Mouse (Mus musculus) limb, embryonic 11.5 days (tissue): ENCODE results near the gene Col23a1. TPM values are rescaled to one million over a fixed set of nuclear protein-coding genes. Genes with fewer than 3 reads are reported as not detected.
"Not testable (repeated sequence)": the region's sequence is repeated elsewhere in the genome, so short reads cannot be mapped to it uniquely, and the experiment has no call there.

Experiments
- ATAC-seq: fragments of 200-750 bp; cut with Nextera tagmentation; 2 replicates; pipeline ENCODE4 v1.8.0; 2017; ENCODE audit warnings: low read depth; ENCODE audit not compliant: insufficient number of reproducible peaks, low FRiP score, low TSS enrichment
- DNase-seq: peaks from one replicate; pipeline ENCODE4 v3.0.0-alpha.2; 2015; ENCODE audit warnings: low spot score
- H3K27ac ChIP-seq: fragments of 300-500 bp; sonication (generic); replicated peaks from 2 replicates; pipeline ENCODE4 v1.5.1; 2014; ENCODE audit warnings: low read depth, mild to moderate bottlenecking, low read length
- H3K27me3 ChIP-seq: fragments of 300-500 bp; sonication (generic); 2 replicates; pipeline ENCODE4 v1.6.1; 2014; ENCODE audit warnings: mild to moderate bottlenecking, low read length, mixed read lengths; ENCODE audit not compliant: control insufficient read depth, insufficient read depth
- H3K36me3 ChIP-seq: fragments of 300-500 bp; sonication (generic); 2 replicates; pipeline ENCODE4 v1.6.1; 2014; ENCODE audit warnings: mild to moderate bottlenecking, low read length, moderate library complexity, mixed read lengths; ENCODE audit not compliant: control insufficient read depth, insufficient read depth
- H3K4me1 ChIP-seq: fragments of 300-500 bp; sonication (generic); 2 replicates; pipeline ENCODE4 v1.6.1; 2014; ENCODE audit warnings: low read length, mixed read lengths; ENCODE audit not compliant: control insufficient read depth, insufficient read depth
- H3K4me2 ChIP-seq: fragments of 300-500 bp; sonication (generic); 2 replicates; pipeline ENCODE4 v1.6.1; 2014; ENCODE audit warnings: low read depth, mild to moderate bottlenecking, moderate library complexity; ENCODE audit not compliant: severe bottlenecking
- H3K4me3 ChIP-seq: fragments of 300-500 bp; sonication (generic); 2 replicates; pipeline ENCODE4 v1.5.1; 2014; ENCODE audit warnings: low read depth, low read length
- H3K9ac ChIP-seq: fragments of 300-500 bp; sonication (generic); 2 replicates; pipeline ENCODE4 v1.6.1; 2014; ENCODE audit warnings: mild to moderate bottlenecking, low read length
- H3K9me3 ChIP-seq: fragments of 300-500 bp; sonication (generic); 2 replicates; pipeline ENCODE4 v1.6.1; 2016; ENCODE audit warnings: low read length; ENCODE audit not compliant: control insufficient read depth
- WGBS: fragments of 180-500 bp; shearing (Covaris S2); extraction: QIAGEN DNeasy Blood & Tissue Kit; methylation state at CpG from one replicate; pipeline ENCODE4 v1.1.7; 2014; 5-methylcytosine and 5-hydroxymethylcytosine counted together
- polyA plus RNA-seq: library from polyadenylated mRNA; unstranded; fragments of >200 nt; fragmentation: Nextera tagmentation; extraction: Ambion mirVana; gene quantifications from 2 replicates; pipeline ENCODE4 v1.2.1, GENCODE M21; 2014

The Col23a1 gene
- polyA plus RNA-seq, 1 experiment from 2014 or later: 21.1 TPM

DNA sequence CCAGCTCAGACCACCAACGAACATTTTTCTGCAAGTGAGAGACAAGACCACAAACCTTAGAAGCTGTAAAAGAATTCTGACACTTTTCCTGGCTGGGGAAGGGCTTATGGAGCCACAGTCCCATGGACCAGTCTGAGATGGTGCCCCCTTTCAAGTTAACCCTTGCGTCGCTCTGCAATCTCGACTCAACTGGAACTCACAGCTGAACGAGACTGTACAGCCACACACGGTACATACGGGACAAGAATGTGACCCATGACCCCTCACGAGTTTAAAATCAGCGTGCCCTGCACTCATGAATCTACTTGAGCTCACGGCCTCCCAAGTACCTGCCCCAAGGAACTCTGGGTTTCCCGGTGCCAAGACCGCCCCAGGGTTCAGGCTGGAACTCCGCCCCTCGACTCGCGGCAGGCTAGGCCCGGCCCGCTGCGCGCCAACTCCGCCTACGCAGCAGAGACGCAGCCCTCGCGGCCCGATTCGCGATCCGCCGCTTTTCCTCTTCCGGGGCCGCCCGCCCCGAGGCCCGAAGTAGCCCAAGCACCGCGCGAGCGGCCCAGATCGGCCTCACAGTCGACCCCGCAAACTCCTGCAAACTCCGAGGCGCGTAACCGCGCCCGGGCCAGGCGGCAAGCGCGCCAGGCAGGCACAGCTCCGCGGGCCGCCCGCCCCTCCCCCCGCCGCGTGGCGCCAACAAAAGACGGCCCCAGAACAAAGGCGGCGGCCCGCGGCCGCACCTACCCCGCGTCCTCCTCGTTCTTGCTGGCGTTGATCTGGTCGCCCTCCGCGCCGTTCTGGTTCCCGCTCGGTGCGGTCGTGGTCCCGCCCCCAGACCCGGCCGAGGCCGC lies 316.1 kb downstream of the Col23a1 start:
- no peaks in the 10 kb centered on the region for H3K27me3 ChIP-seq
- H3K27ac ChIP-seq: peak overlapping the region; percentile 92
- H3K4me1 ChIP-seq: peaks cover 21% of the 10 kb centered on the region
- H3K4me3 ChIP-seq: peak overlapping the region; percentile 99
- under 1% methylated on average over 75 of the region's 81 CpGs for WGBS
- peak overlapping the region; percentile 100 for H3K9ac ChIP-seq
- H3K9me3 ChIP-seq: no peaks in the 10 kb centered on the region
- peak overlapping the region; percentile 89 for H3K4me2 ChIP-seq
- H3K36me3 ChIP-seq: peaks cover 37% of the 10 kb centered on the region
- ATAC-seq (peak; percentile 53), DNase-seq (peak; percentile 87)

DNA sequence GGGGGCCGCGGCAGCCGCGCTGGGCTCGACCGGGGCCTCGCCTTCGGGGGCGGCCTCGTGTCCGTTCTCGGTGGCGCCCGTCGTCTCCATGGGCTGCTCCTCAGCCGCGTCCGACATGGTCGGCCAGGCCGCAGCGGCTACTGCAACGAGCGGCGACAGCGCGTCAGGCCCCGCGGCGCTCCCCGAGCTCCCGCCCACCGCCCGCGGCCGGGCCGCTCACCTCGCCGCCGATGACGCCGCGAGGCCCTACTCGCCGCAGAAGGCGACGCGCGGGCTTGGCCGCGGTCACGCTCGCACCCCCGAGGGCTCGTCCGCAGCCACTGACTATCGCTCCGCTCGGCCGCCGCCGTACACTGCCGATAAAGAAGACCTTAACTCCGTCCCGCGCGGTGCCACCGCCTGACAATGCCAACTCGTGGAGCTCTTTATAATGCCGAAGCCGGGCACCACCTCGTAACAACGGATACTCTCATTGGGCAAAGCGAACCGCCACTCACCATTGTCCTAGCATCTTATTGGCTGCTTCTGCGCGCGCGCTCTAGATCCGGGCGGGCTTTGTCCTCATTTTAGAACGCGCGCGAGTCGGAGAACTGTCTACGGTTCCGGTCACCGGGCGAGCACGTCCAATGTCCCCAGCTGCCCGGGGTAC lies 316.9 kb downstream of the Col23a1 start, which contains the start of gene Hnrnpab:
Gene Hnrnpab, minus strand, starts transcription at position 401 of the 649 bp plus-strand sequence.
- H3K27me3 ChIP-seq: no peaks in the 10 kb centered on the region
- under 1% methylated on average over 91 of the region's 91 CpGs for WGBS
- peak within 1 kb of the TSS; percentile 100 for H3K9ac ChIP-seq
- H3K4me1 ChIP-seq: peaks cover 19% of the 10 kb centered on the region
- H3K27ac ChIP-seq: peak within 1 kb of the TSS; percentile 92
- H3K9me3 ChIP-seq: no peaks in the 10 kb centered on the region
- DNase-seq: peak; percentile 99
- H3K36me3 ChIP-seq: peaks cover 30% of the 10 kb centered on the region
- ATAC-seq: peak; percentile 91
- H3K4me3 ChIP-seq: peak within 1 kb of the TSS; percentile 99
- H3K4me2 ChIP-seq: peak within 1 kb of the TSS; percentile 89

- peak overlapping the region; percentile 92 for H3K27ac ChIP-seq
- peak overlapping the region; percentile 84 for H3K4me2 ChIP-seq
- H3K4me1 ChIP-seq: peaks cover 17% of the 10 kb centered on the region
- no peak for DNase-seq
- peak overlapping the region; percentile 99 for H3K4me3 ChIP-seq
- H3K9me3 ChIP-seq: no peaks in the 10 kb centered on the region
- peak; percentile 20; the same call in 1 of the 2 replicates for ATAC-seq
- peaks cover 24% of the 10 kb centered on the region for H3K36me3 ChIP-seq
- H3K9ac ChIP-seq: peak overlapping the region; percentile 100
- WGBS: 12% methylated on average over 15 of the region's 15 CpGs
- no peaks in the 10 kb centered on the region for H3K27me3 ChIP-seq
Measured at GRCm38 (mm10) chr11:51607096-51607738, 317.5 kb downstream of the Col23a1 start.

GRCm38 (mm10) chr11:51609266-51609909 lies 319.7 kb downstream of the Col23a1 start:
- no peaks in the 10 kb centered on the region for H3K9me3 ChIP-seq
- peaks cover 9% of the 10 kb centered on the region; the same call in 1 of the 2 replicates for H3K4me1 ChIP-seq
- no peak overlapping the region for H3K9ac ChIP-seq
- ATAC-seq: no peak
- H3K27ac ChIP-seq: no peak overlapping the region
- DNase-seq: no peak
- no peak overlapping the region for H3K4me2 ChIP-seq
- H3K36me3 ChIP-seq: peaks cover 8% of the 10 kb centered on the region
- H3K4me3 ChIP-seq: no peak overlapping the region
- 79% methylated on average over 3 of the region's 3 CpGs for WGBS
- no peaks in the 10 kb centered on the region for H3K27me3 ChIP-seq

DNA sequence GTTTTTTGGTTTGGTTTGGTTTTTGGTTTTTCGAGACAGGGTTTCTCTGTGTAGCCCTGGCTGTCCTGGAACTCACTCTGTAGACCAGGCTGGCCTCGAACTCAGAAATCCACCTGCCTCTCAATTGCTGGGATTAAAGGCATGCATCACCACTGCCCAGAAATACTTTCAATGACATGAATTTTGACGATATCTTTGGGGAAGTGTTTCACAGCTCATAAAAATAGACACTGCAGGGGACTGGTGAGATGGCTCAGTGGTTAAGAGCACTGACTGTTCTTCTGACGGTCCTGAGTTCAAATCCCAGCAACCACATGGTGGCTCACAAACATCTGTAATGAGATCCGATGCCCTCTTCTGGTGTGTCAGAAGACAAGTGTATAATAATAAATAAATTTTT lies 320.2 kb downstream of the Col23a1 start:
- not testable (repeated sequence) for ATAC-seq, H3K27me3 ChIP-seq, H3K27ac ChIP-seq, H3K36me3 ChIP-seq, H3K4me3 ChIP-seq, H3K4me2 ChIP-seq, DNase-seq, H3K9ac ChIP-seq, H3K4me1 ChIP-seq, H3K9me3 ChIP-seq
- WGBS: 87% methylated on average over 5 of the region's 5 CpGs

- no peak overlapping the region for H3K9ac ChIP-seq
- no peak overlapping the region for H3K27ac ChIP-seq
- ATAC-seq: no peak
Measured at GRCm38 (mm10) chr11:51614256-51614655, 324.5 kb downstream of the Col23a1 start.

DNA sequence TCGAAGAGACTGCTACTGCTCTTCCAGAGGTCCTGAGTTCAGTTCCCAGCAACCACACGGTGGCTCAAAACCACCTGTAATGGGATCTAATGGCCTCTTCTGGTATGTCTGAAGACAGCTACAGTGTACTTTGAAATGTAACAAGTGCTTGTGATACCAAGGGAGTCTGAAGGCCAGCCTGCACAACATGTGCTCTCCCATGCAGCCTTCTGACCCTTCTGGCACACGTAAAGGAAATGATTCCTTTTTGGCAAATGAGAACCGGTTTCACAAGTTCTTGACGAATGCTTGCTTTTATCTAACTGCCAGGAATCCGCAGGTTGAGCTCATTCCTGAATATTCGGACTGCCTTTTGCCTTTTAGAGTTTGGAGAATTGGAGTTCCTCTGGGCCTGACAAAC lies 325.4 kb downstream of the Col23a1 start:
- no peaks in the 10 kb centered on the region for H3K9me3 ChIP-seq
- H3K4me1 ChIP-seq: 0 out of 2 replicates have a peak, but pooled peaks cover 2% of the 10 kb centered on the region
- H3K36me3 ChIP-seq: no peaks in the 10 kb centered on the region
- WGBS: 43% methylated on average over 7 of the region's 7 CpGs
- H3K27me3 ChIP-seq: no peaks in the 10 kb centered on the region
- peak overlapping the region; percentile 5; the same call in 1 of the 2 replicates for H3K4me3 ChIP-seq
- peak overlapping the region; percentile 56 for H3K4me2 ChIP-seq
- H3K27ac ChIP-seq: no peak overlapping the region
- DNase-seq (no peak), ATAC-seq (no peak)
- H3K9ac ChIP-seq: peak overlapping the region; percentile 67

More at GRCm38 (mm10) chr11:51614256-51614655, 324.5 kb downstream of the Col23a1 start:
- H3K4me1 ChIP-seq: 0 out of 2 replicates have a peak, but pooled peaks cover 2% of the 10 kb centered on the region
- no peak for DNase-seq
- no peaks in the 10 kb centered on the region for H3K36me3 ChIP-seq
- H3K4me2 ChIP-seq: no peak overlapping the region
- H3K27me3 ChIP-seq: no peaks in the 10 kb centered on the region
- H3K9me3 ChIP-seq: no peaks in the 10 kb centered on the region
- WGBS: 84% methylated on average over 8 of the region's 8 CpGs
- no peak overlapping the region for H3K4me3 ChIP-seq

DNA sequence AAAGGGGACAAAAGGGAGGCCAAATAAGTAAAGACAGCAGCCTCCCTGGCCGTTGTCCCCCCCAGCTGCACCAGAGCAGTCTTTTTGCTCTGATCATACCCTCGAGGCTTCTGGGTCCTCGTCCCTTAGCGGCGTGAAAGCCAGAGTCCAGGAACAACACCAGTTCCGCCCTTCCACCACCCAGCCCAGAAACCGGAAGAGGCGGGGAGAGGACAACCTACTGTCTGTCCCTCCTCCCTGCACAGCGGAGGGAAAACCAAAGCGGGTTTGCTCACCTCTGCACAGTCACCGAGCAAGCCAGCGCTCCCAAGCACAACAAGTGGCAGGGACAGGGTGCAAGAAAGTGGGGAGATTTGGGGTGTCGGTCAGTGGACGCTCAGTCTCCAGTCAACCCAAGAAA lies 325.9 kb downstream of the Col23a1 start:
- Histone ChIP-seq H3K27ac (no peak overlapping the region), H3K27me3 (no peaks in the 10 kb centered on the region), H3K4me3 (peak overlapping the region; percentile 5), H3K36me3 (no peaks in the 10 kb centered on the region), H3K9me3 (no peaks in the 10 kb centered on the region), H3K9ac (peak overlapping the region; percentile 67), H3K4me1 (peaks cover 4% of the 10 kb centered on the region; the same call in 1 of the 2 replicates), H3K4me2 (peak overlapping the region; percentile 56)
- ATAC-seq (no peak), DNase-seq (peak; percentile 75)
- 4% methylated on average over 14 of the region's 14 CpGs for WGBS
